Mouse (Mus musculus) G1E (cell line): ENCODE results near the gene Aagab.

Experiments
- CTCF ChIP-seq: IDR thresholded peaks from 2 replicates; pipeline ENCODE4 v1.5.1; 2012; ENCODE audit warnings: low read depth, low read length, inconsistent platforms, mixed read lengths
- GATA1 ChIP-seq: IDR thresholded peaks from 2 replicates; pipeline ENCODE4 v1.6.1; 2012; ENCODE audit warnings: borderline replicate concordance, low read length, inconsistent platforms, mixed read lengths
- GATA2 ChIP-seq: IDR thresholded peaks from 2 replicates; pipeline ENCODE4 v1.6.1; 2012; ENCODE audit warnings: low read depth, low read length, inconsistent platforms, borderline replicate concordance
- POLR2AphosphoS5 ChIP-seq: IDR thresholded peaks from 2 replicates; pipeline ENCODE4 v1.6.1; 2012; ENCODE audit warnings: low read depth, low read length, inconsistent platforms; ENCODE audit not compliant: insufficient replicate concordance
- TAL1 ChIP-seq: conservative IDR thresholded peaks from 2 replicates; pipeline ENCODE4 v1.6.1; 2012; ENCODE audit warnings: low read depth, low read length, inconsistent platforms, mixed read lengths

DNA sequence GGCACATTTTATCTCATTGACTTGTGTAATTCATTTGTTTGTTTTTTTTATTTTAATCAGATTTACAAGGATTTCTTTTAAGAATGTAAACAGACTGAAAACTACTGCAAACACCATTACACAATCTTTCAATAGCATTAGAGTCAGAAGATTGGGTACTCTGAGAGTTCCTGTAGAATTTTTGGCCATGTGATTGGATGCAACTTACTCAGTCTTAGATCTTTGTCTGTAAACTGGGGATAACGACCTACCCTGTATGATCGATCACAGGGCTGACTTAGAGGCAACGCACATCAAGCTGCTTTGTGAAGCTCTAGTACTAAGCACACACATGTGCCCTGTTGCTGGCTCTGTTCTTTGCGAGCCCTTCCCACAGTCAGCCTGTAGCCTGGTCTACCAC is 11.9 kb upstream of the Aagab start:
- TF ChIP-seq GATA1 (no peak), CTCF (no peak), TAL1 (no peak), POLR2AphosphoS5 (no peak), GATA2 (no peak)
